Mouse (Mus musculus): ENCODE measurements around the gene Trir.

The Trir gene

DNA sequence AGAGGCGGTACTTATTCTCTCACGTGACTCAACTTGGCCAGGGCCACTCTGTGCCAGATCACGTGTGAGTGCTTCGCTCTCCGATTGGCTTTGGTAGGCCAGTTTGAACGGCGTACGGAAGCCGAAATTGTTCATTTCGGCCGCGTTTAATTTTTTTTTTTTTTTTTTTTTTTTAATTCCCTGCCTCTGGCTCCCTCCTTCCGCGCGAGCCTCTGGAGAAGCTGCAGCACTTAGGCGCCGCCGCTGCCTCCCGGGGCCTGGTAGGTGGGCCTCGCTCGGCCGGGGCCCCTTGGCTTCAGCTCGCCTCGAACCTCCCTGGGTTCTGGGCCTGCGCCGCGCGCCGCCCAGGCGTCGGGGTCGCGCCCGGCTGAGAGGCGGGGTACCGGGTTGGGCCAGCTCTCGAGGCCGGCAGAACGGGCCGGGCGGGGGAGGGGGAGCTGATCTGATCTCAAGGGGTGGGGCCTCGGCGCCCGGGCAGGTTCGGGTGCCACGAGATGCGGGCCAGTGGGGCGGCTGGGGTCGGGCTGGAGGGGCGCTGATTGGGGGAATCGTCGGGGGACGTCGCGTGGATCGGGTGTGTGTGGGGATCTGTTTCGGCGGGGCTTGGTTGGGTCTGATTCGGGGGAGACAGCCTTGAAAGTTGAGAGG, 10.2 kb downstream of the Trir start, which contains the start of gene Tnpo2:
Gene Tnpo2 (plus strand): TSS at position 198 of the 648 bp plus-strand sequence.
- DNase-seq (ENCODE audit: low spot score in 2 of 2) = peak; percentile 92 to 94

DNA sequence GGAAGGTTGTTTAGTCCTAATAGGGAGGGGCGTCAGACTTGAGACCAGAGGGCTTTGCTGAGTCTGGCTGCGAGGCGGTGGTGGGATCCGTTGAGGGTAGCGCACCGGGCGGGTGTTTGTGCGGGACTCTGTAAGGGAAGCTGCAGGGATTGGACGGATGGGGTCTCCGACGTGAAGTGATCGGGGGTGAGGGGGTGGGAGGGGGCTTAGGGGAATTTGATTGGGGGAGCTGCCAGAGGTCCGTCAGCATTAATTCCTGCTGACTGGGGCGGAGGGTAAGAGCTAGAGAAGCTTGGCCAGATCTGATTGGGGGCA, 10.7 kb downstream of the Trir start:
- DNase-seq (ENCODE audit: low spot score in 2 of 2) = peak in 1 of 2 experiments; percentile 43

DNA sequence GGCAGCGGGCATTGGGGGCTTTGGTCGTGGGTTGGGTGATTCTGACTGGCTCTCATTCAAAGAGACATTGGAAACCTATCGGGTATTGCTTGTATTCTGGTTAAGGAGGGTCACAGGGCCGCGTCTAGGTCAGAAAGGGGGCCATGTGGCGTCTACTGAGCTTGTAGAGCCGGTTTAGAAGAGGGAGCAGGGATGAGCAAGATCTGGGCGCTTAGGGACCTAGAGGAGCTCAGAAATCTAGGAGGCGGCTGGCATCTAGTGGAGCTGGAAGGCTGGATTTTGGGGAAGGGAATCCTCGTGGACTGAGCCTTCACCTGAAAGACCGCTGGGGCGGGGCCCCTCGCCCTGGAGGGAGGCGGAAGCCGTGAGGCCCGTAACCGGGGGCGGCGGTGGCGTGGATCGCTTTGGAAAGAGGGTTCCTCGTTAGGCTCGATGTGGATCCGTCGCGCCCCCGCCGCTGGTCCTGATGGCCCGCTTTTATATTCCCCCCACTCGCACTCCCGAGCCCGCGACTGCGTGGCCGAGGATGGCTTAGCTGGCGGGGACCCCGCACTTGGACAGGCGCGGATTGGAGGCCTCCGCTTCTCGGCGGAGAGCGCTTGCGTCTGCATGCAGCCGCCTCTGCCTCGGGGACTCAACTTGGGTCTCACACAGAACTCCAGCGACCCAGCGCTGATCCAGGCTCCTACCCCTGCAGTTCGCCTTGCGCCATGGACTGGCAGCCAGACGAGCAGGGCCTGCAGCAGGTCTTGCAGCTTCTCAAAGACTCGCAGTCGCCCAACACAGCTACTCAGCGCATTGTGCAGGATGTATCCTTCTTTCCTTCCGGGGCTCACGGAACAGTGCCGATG, 11.3 kb downstream of the Trir start:
- DNase-seq (ENCODE audit: low spot score in 2 of 2) = peak; percentile 63 to 64

DNA sequence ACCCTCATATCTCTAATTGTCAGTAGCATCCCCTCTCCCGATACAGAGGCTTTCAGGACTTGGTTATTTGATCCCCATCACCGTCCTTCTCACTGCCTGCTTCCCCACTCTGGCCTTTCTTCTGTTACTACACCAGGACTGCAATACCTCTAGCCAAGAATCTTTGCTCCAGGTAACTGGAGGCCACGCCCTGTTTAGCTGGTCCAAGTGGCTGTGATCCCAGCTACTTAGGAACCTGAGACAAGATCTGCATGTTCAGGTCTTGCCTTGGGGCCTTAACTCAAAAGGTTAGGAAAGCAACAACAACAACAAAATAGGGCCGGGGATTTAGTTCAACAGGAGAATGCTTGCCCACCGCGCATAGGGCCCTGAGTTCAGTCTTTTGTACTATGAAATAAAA, 17.0 kb downstream of the Trir start:
- DNase-seq (ENCODE audit: low spot score in 2 of 2) = no peak

DNA sequence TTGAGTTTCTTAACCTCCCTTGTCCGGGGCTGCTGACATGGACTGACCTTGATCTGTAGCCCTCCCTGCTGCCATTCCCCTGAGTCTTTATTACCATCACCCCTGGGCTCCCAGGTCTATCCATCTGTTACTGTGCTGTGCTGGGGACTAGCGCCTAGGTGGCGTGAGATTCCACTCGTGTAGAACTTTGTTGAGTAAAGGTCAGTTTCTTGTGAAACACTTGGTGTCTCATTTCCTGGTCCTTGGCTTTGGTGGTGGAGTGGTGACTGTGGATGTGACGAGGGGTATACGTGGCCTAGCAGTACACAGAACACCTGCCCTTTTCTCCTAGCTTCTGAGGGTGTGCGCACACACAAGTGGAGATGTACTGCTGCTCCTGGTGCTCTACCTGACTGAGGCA, 30.7 kb downstream of the Trir start:
- DNase-seq (ENCODE audit: low spot score in 2 of 2) = no peak

DNA sequence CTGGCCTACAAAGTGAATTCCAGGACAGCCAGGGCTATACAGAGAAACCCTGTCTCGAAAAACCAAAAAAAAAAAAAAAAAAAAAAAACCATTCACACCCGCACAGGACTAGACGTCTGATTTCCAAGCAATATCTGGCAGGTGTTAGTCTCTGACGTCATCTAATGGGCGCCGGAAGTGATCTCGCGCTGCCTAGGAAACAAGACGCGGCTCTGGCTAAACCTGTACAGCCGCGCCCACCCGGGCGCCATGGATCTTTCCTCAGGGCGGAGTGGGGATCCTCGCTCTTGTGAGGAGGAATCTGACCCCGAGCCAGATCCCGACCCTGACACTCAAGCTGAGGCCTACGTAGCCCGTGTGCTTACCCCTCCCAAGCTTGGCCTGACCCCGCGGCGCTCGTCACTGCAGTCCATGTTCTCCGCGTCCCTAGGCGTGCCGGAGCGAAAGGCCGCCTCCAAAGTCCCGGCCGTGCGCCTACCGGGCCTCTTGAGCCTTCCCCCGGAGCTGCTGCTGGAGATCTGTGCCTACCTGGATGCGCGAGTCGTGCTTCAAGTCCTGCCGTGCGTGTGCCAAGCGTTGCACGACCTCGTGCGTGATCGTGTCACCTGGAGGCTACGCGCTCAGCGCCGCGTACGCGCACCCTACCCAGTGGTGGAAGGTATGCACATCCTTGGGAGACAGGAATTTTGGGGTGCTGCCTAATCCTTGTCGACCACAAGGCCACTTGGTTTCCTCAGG, 33.4 kb downstream of the Trir start, which contains the start of gene Fbxw9:
Gene Fbxw9 (plus strand): TSS at position 177 of the 738 bp plus-strand sequence.
- DNase-seq (ENCODE audit: low spot score in 2 of 2) = peak; percentile 94 to 96

DNA sequence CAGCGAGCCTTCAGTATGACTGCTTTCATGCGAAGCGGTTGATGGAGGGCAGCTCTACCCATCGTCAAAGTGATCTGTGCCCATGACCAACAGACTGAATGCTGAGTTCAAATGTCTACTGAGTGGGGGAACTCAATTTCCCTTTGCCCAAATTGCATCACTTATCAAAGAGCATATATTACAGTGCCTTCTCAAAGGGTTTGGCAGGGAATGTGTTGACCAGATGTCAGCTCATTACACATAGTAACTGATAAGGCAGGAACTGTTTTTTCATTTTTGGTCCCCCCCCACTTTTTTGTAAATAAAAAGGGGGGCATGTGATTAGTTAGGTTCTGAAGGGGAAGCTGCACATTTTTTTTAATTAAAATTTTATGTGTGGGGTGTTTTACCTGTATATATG, 36.0 kb downstream of the Trir start:
- DNase-seq (ENCODE audit: low spot score in 2 of 2) = no peak

DNA sequence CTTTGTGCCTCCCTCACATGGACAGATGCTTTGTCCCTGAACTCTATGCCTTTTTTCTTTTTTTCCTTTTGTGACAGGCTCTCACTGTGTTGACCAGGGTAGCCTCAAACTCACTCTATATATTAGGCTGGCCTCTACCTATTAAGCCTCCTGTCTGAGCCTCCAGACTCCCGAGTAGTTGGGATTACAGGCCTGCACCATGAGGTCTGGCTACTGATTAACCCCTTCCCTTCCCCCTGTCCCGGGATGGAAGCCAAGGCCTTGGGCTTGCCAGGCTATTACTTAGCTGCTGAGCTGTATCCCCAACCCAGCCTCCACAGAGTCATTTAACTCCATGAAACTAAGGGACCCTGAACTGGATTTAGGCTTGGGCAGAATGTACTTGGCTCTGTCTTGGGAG, 38.6 kb downstream of the Trir start:
- no peak for DNase-seq (ENCODE audit: low spot score in 2 of 2)

DNA sequence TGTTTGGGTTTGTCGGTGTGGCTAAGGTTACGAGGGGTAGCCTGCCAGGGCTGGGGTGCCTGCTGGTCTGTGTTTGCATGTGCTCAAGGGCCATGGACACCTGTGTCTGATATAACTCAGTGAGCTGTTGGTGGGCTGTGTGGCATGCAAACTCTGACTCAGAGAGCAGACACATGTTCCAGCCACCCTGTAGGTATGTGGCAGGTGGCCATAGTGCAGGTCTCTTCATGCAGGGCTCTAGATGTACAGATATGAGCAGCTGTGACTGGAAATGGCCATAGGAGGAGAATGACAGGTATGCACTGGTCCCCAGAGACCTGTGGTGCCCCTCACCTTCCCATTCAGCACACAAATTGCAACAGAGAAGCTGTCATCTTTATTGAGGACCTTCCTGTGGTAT, 40.5 kb downstream of the Trir start:
- no peak for DNase-seq (ENCODE audit: low spot score in 2 of 2)

DNA sequence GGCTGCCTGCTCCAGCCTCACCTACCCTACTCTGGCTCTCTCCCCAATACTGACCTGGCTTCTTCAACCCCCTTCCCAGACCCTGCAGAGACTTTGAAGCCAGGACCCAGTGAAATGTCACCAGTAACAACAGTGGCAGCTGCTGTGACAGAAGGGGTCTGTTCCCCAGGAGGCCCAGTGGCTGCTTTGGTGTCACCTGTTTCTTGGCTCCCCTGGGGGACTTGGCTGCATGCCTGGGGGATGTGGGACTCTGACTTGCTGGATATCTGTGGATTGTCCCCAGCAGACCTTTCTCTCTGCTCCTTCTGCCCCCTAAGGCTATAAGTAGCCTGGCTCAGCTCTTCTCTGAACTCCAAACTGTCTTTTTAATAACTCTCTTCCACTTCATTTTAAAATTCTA, 41.4 kb downstream of the Trir start, which contains the start of gene Gm5741:
Gene Gm5741 (minus strand): TSS at position 1 of the 400 bp plus-strand sequence.
- no peak for DNase-seq (ENCODE audit: low spot score in 2 of 2)

DNA sequence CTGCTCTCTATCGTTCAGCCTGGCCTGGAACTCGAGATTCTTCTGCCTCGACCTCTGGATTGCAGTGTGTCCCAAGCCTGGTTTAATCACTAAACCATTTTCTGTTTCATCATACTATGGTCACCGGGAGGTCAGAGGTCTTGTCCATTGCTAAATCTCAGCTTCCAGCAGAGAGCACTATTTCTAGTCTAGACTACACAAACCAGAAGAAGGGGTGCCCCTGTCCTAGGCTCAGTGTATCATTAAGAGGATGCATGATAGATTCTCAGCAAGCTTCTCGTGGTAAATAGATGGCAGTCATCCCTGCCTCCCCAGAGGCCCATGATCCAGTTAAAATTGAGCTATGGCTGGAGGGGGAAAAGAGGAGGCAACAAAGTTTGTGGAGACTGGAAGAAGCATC, 44.4 kb downstream of the Trir start:
- DNase-seq (ENCODE audit: low spot score in 2 of 2) = no peak

DNA sequence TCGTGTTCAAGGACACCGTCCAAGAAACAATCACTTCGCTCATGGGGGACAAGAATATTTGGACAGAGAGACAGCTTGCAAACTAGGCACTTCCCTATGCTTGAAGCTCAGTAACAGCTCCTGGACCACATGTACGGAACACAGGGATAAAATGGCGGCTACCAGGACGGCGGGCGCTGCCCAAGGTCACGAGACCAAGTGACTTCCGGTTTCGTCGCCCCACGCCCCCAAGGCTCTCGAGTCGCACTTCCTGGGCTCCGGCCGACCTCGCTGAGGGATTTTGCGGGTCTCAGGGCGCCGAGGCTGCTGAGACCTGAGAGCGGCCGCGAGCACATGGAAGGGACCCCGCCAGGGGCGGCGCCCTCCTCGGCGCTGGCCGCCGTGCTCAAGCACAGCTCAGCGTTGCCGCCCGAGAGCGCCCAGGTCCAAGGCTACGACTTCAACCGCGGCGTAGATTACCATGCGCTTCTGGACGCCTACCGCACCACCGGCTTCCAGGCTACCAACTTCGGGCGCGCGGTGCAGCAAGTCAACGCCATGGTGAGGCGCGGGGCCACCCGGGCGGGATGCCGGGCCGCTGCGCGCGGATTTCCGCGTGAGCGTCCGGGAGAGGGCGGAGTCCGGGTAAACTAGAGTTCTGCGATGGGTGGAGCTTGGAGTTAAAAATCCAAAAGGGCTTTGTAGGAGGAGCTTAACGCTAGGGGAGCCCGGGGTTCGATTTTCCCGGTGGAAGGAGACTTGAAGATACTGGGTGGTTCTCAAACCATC, 45.1 kb downstream of the Trir start, which contains the start of gene Dhps:
Gene Dhps (plus strand): TSS at position 244 of the 768 bp plus-strand sequence.
- DNase-seq (ENCODE audit: low spot score in 2 of 2) = peak; percentile 91 to 94

DNA sequence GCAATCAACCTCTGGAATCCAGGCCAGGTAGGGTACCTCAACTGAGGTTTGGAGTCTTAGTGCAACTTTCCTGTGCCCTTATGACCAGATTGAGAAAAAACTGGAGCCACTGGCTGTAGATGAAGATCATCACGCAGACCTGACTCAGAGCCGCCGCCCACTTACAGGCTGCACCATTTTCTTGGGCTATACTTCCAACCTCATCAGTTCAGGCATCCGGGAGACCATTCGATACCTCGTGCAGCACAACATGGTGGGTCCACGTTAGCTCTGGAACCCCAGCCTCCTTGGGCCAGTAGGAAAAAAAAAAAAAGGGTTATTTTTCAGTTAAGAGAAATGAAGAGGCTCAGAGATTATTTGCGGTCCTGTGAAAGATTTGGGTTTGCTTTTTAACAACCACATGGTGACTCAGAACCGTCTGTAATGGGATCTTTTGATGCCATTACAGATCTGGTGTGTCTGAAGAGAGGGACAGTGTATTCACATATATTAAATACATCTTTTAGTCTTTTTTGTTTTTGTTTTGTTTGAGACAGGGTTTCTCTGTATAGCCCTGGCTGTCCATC, 45.8 kb downstream of the Trir start:
- peak in 1 of 2 experiments; percentile 60 for DNase-seq (ENCODE audit: low spot score in 2 of 2)

DNA sequence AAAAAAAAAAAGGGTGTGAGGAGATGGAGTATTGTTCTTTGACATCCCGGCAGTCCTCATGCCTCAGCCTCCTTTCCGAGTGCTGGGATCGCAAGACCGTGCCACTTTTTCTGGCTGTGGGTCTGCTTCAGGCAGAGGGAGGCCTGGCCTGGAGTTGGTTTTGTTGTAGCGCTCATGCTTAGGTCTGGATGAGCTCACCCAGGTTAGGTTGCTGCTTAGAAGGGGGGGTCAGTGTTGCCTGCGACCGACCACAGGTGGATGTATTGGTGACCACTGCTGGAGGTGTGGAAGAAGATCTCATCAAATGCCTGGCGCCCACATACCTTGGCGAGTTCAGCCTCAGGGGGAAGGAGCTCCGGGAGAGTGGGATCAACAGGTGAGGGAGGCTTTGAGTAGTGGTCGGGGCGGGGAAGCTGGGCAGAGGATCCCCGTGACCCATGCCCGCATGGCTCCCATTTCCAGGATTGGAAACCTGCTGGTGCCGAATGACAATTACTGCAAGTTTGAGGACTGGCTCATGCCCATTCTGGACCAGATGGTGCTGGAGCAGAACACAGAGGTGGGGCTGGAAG, 46.5 kb downstream of the Trir start:
- no peak for DNase-seq (ENCODE audit: low spot score in 2 of 2)

DNA sequence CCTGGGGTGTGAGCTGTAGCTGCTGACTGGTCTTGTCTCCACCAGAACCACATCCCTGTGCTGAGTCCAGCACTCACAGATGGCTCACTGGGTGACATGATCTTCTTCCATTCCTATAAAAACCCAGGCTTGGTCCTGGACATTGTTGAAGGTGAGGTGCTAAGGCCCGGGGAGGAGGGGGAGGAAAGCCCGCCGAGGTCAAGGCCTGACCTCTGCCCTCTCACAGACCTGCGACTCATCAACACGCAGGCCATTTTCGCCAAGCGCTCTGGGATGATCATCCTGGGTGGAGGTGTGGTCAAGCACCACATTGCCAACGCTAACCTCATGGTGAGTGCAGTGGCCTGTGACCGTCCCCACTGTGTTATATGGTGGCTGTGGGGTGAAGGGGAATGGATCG, 47.5 kb downstream of the Trir start:
- no peak for DNase-seq (ENCODE audit: low spot score in 2 of 2)

DNA sequence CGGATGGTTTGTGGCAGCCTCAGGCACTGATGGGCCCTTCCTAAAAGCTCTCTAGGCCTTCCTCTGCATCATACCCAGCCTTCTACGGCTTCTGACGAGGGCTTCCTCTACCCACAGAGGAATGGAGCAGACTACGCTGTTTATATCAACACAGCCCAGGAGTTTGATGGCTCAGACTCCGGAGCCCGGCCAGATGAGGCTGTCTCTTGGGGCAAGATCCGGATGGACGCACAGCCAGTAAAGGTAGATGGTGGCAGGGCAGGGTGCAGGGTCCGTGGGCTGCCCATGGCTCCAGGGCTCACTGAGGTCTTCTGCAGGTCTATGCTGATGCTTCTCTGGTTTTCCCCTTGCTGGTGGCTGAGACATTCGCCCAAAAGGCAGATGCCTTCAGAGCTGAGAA, 48.0 kb downstream of the Trir start:
- DNase-seq (ENCODE audit: low spot score in 2 of 2) = no peak

DNA sequence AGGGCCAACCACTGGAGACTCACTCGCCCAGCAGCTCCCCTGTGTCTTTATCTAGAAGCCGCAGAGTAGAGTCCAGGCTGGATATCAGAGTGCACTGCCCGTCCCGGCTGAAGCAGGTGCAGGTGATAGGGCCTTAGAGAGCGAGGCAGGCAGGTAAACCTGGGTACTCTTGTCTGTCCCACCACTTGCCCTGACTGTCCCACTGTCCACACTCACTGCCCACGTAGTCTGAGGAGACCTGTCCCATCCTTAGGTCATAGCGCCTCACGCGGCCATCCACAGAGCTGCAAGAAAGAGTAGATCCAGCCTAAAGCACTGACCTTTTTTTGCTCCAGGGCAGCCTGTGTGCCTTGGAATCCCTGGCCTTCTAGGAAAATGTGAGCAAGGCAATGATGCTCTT, 49.4 kb downstream of the Trir start:
- peak in 1 of 2 experiments; percentile 38 for DNase-seq (ENCODE audit: low spot score in 2 of 2)

DNA sequence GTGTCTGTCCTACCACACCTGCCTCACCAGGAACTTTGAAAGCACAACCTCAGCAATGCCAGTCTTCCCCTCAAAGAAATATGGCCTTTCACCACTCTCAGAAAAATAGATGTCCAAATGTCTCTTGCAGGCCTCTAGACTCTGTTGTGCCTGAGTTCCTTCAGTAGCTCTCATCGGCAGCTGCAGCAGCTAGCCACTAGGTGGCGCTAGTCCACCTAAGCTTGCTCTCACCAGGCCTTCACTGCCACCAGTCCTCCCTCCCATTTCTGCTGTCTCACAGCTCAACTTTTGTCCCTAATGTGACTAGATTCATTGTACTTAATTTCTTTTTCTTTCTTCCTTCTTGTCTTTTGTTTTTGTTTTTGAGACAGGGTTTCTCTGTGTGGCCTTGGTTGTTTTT, 50.4 kb downstream of the Trir start:
- peak; percentile 83 to 84 for DNase-seq (ENCODE audit: low spot score in 2 of 2)

All from right cerebral cortex, adult 2 months (tissue).